Mouse (Mus musculus) testis, adult 2 months (tissue): ENCODE measurements around the gene Dner.

ENCODE experiments used
- CTCF ChIP-seq: fragments of 200-500 bp; IDR thresholded peaks from 2 replicates; pipeline ENCODE4 v1.5.1; 2012; ENCODE audit warnings: low read depth, mild to moderate bottlenecking, inconsistent platforms, low read length, moderate library complexity; ENCODE audit not compliant: control insufficient read depth, insufficient read depth, insufficient replicate concordance
- POLR2A ChIP-seq: fragments of 200-500 bp; IDR thresholded peaks from 2 replicates; pipeline ENCODE4 v1.6.1; 2012; ENCODE audit warnings: low read depth, mild to moderate bottlenecking, inconsistent platforms, low read length, moderate library complexity; ENCODE audit not compliant: control insufficient read depth

DNA sequence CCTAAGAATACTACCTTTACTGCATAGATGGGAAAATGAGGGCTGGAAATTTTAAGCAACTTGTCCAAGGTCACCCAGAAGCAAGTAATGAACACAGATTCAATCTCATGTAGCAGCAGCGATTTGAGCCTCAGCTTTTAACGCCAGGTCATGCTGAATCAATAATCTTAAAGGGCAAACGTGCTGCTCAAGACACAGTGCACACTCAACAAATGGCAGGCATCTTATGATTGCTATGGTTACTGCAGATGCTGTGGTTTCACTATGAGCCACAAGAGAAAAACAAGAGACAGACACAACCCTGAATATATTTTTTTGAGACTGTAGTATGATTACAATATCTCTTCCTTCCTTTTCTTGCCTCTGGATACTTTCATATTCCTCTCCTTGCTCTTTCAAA lies 228.4 kb downstream of the Dner start:
- TF ChIP-seq CTCF, result no peak
- no peak for TF ChIP-seq POLR2A
